Mouse (Mus musculus) G1E (cell line): Measurements from ENCODE around the gene Kcp.

Source experiments
- CTCF ChIP-seq: IDR thresholded peaks from 2 replicates; pipeline ENCODE4 v1.5.1; 2012; ENCODE audit warnings: low read depth, low read length, inconsistent platforms, mixed read lengths
- POLR2AphosphoS5 ChIP-seq: IDR thresholded peaks from 2 replicates; pipeline ENCODE4 v1.6.1; 2012; ENCODE audit warnings: low read depth, low read length, inconsistent platforms; ENCODE audit not compliant: insufficient replicate concordance

DNA sequence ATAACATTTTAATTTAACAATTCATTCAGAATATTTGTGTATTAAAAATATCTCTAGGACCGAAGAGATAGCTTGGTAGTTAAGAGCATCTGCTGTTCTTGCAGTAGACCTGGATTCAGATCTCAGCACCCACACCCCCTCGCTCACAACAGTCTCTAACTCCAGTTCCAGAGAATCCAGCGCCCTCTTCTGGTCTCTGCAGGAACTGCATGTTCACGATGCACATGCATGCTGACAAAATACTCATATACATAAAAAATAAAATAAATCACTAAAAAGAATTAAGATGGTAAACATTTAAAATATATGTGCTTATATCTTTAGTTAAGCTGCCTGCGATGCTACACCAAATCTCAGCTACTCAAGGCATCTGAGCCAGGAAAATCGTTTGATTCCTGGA is 17.5 kb upstream of the Kcp start:
- no peak for TF ChIP-seq CTCF
- TF ChIP-seq POLR2AphosphoS5, result no peak
